Mouse (Mus musculus): Measurements from ENCODE around the gene Clmn. TPM values are rescaled to one million over a fixed set of nuclear protein-coding genes. Genes with fewer than 3 reads are reported as not detected.

The Clmn gene
- polyA plus RNA-seq, 1 experiment from 2014 or later: 1.2 TPM

DNA sequence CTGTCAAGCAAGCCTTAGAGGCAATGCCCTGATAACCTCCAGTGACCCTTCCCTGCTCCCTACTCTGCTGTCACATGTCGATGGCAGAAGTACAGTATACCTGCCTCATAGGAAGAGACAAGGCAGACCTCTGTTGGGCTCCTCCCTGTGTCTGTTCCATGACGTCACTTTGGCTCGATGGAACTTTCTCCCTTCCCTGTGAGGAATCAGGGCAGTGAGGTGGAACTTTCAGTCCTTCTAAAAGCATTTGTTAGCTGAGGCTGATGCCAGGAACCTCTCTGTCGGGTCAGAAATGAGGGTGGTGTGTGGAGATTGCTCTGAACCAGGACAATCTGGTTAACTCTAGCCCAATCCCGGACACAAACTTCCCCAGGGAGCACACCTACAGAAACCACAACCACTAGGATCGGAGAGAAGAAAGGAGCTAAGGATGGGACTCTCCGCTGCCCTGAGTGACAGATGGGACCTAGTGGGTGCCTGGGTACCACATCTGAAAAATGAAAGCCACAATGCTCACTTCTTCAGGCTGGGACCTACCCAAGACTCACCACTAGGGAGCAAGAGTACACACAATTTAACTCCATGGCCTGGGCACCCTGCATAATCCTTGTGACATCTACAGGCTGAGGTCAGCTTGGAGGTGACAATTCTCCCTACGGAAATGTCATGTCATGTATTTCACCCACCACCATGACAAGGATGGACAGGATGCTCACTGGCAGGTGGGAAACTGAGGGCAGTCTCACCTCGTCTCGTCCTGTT, 41.9 kb downstream of the Clmn start:
- no peak overlapping the region for H3K27ac ChIP-seq (replicated peaks)
- H3K4me2 ChIP-seq (replicated peaks): no peak overlapping the region
- no peak for ATAC-seq (replicated peaks)
- no peak overlapping the region for H3K4me3 ChIP-seq
- WGBS: 91% methylated on average over 10 of the region's 10 CpGs
- no peaks in the 10 kb centered on the region for H3K36me3 ChIP-seq
- H3K4me1 ChIP-seq: peaks cover 16% of the 10 kb centered on the region
- no peak overlapping the region for H3K9ac ChIP-seq (replicated peaks)
- H3K27me3 ChIP-seq: no peaks in the 10 kb centered on the region
- H3K9me3 ChIP-seq: no peaks in the 10 kb centered on the region

- peaks cover 19% of the 10 kb centered on the region for H3K4me1 ChIP-seq
- H3K27ac ChIP-seq (replicated peaks): no peak overlapping the region
- no peaks in the 10 kb centered on the region for H3K36me3 ChIP-seq
- no peaks in the 10 kb centered on the region for H3K9me3 ChIP-seq
- WGBS: 52% methylated on average over 8 of the region's 8 CpGs
- no peak for ATAC-seq (replicated peaks)
- H3K27me3 ChIP-seq: no peaks in the 10 kb centered on the region
- no peak overlapping the region for H3K4me3 ChIP-seq
- no peak overlapping the region for H3K4me2 ChIP-seq (replicated peaks)
- H3K9ac ChIP-seq (replicated peaks): no peak overlapping the region
Measured at GRCm38 (mm10) chr12:104822151-104822550, 42.7 kb downstream of the Clmn start.

DNA sequence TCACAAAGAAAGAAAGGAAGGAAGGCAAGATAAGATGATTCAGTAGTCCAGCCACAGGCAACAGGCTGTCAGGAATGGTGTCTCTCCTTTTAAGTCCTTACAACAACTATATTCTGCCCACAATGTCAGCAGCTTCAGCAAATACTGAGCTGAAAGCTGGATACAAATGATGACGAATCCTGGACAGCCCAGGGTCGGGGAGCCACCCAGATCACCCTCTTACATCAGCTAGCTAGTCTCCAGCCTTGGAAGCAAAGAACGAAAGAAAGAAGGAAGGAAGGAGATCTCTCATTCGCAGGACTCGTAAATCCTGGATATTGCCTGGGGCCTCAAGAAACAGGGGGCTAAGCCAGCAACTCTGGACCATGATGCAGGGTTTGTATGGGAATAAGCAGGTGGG, 44.8 kb downstream of the Clmn start:
- no peak overlapping the region for H3K9ac ChIP-seq (replicated peaks)
- no peak overlapping the region for H3K4me2 ChIP-seq (replicated peaks)
- H3K27me3 ChIP-seq: no peaks in the 10 kb centered on the region
- H3K36me3 ChIP-seq: no peaks in the 10 kb centered on the region
- no peak for ATAC-seq (replicated peaks)
- no peak overlapping the region for H3K4me3 ChIP-seq
- H3K9me3 ChIP-seq: no peaks in the 10 kb centered on the region
- H3K4me1 ChIP-seq: peaks cover 20% of the 10 kb centered on the region
- no peak overlapping the region for H3K27ac ChIP-seq (replicated peaks)
- 86% methylated on average over 5 of the region's 5 CpGs for WGBS

DNA sequence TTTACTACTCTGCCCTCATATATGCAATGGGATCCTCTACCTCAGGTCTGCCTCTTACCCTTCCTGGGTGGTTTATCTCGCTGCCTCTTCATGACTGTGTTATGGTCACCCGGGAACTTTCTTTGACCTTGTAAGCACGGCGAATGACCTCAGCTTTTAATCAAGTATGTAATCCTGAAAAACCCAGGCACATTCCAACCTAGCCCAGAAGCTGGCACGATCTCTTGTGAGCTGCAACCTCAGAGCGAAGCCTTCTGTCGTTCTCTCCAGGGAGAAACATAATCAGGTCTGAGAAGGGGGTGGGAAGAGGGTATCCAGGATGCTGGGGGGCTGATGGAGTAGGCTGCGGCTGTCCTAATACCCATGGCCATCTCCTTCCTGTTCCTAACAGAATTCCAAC, 45.8 kb downstream of the Clmn start:
- Histone ChIP-seq H3K9ac (replicated peaks) (no peak overlapping the region), H3K4me2 (replicated peaks) (no peak overlapping the region), H3K9me3 (no peaks in the 10 kb centered on the region), H3K27me3 (no peaks in the 10 kb centered on the region), H3K4me1 (peaks cover 12% of the 10 kb centered on the region), H3K36me3 (no peaks in the 10 kb centered on the region), H3K27ac (replicated peaks) (no peak overlapping the region), H3K4me3 (no peak overlapping the region)
- ATAC-seq (replicated peaks): no peak
- WGBS: 67% methylated on average over 8 of the region's 8 CpGs

DNA sequence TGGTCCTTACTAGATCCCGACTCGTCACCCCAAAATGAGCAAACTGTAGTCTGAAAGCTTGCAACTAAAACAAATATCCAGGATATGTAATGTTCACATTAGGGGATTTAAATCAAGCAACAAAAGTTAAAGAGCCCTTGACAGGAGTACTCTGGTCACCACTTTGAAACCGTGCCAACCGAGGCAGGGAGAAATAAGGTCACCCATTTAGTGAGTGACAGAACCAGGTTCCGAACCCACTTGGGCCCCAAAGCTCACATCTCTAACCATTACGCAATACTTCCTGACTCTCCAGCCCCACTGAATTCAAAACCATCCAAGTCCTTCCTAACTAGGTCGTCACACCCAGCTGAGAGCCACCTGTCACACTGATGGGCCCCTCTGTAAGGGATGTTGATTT, 46.8 kb downstream of the Clmn start:
- peaks cover 12% of the 10 kb centered on the region for H3K4me1 ChIP-seq

GRCm38 (mm10) chr12:104817172-104817866, 47.6 kb downstream of the Clmn start:
- no peaks in the 10 kb centered on the region for H3K36me3 ChIP-seq
- no peak overlapping the region for H3K27ac ChIP-seq (replicated peaks)
- H3K4me2 ChIP-seq (replicated peaks): no peak overlapping the region
- no peak for ATAC-seq (replicated peaks)
- H3K4me3 ChIP-seq: no peak overlapping the region
- WGBS: 14% methylated on average over 12 of the region's 12 CpGs
- H3K27me3 ChIP-seq: no peaks in the 10 kb centered on the region
- no peak overlapping the region for H3K9ac ChIP-seq (replicated peaks)
- no peaks in the 10 kb centered on the region for H3K9me3 ChIP-seq
- peaks cover 12% of the 10 kb centered on the region for H3K4me1 ChIP-seq

More for the DNA sequence above, 46.8 kb downstream of the Clmn start:
- ATAC-seq (replicated peaks): no peak
- no peaks in the 10 kb centered on the region for H3K9me3 ChIP-seq
- no peak overlapping the region for H3K4me2 ChIP-seq (replicated peaks)
- H3K36me3 ChIP-seq: no peaks in the 10 kb centered on the region
- H3K27ac ChIP-seq (replicated peaks): no peak overlapping the region
- H3K9ac ChIP-seq (replicated peaks): no peak overlapping the region
- H3K27me3 ChIP-seq: no peaks in the 10 kb centered on the region
- WGBS: 69% methylated on average over 7 of the region's 7 CpGs
- H3K4me3 ChIP-seq: no peak overlapping the region

DNA sequence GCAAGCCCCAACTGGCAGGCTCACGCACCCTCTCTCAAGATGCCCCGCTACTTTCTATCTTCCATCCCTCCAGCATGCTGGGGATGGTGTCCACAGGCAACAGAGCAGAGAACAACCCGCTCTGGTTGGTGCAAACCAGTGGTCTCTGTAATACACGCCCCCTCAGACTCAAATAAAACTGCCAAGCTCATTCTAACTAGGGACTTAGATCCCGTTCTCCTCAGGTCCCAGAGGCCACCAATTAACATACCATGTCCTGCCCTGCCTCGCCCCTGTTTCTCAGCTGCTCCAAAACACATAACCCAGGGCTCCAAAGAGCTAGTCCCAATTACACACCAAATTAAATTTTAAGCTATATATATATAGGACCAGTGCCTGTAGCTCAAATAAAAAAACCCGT, 50.6 kb downstream of the Clmn start:
- Histone ChIP-seq H3K27ac (replicated peaks) (no peak overlapping the region), H3K27me3 (no peaks in the 10 kb centered on the region), H3K9me3 (no peaks in the 10 kb centered on the region), H3K36me3 (no peaks in the 10 kb centered on the region), H3K4me2 (replicated peaks) (no peak overlapping the region), H3K4me3 (no peak overlapping the region), H3K4me1 (peaks cover 12% of the 10 kb centered on the region), H3K9ac (replicated peaks) (no peak overlapping the region)
- no peak for ATAC-seq (replicated peaks)
- WGBS: 84% methylated on average over 7 of the region's 7 CpGs

- no peaks in the 10 kb centered on the region for H3K36me3 ChIP-seq
- 84% methylated on average over 13 of the region's 13 CpGs for WGBS
- peaks cover 12% of the 10 kb centered on the region for H3K4me1 ChIP-seq
- H3K27ac ChIP-seq (replicated peaks): no peak overlapping the region
- no peak for ATAC-seq (replicated peaks)
- no peaks in the 10 kb centered on the region for H3K27me3 ChIP-seq
- H3K4me2 ChIP-seq (replicated peaks): no peak overlapping the region
- no peak overlapping the region for H3K9ac ChIP-seq (replicated peaks)
- no peaks in the 10 kb centered on the region for H3K9me3 ChIP-seq
- H3K4me3 ChIP-seq: no peak overlapping the region
Measured at GRCm38 (mm10) chr12:104813762-104814161, 51.1 kb downstream of the Clmn start.

GRCm38 (mm10) chr12:104812711-104813110, 52.2 kb downstream of the Clmn start:
- H3K9ac ChIP-seq (replicated peaks): no peak overlapping the region
- 72% methylated on average over 4 of the region's 4 CpGs for WGBS
- no peak for ATAC-seq (replicated peaks)

GRCm38 (mm10) chr12:104810923-104811443, 53.9 kb downstream of the Clmn start:
- Histone ChIP-seq H3K4me3 (no peak overlapping the region), H3K36me3 (no peaks in the 10 kb centered on the region), H3K4me1 (no peaks in the 10 kb centered on the region), H3K9ac (replicated peaks) (no peak overlapping the region), H3K9me3 (no peaks in the 10 kb centered on the region), H3K27me3 (no peaks in the 10 kb centered on the region), H3K27ac (replicated peaks) (no peak overlapping the region), H3K4me2 (replicated peaks) (no peak overlapping the region)
- WGBS: 78% methylated on average over 7 of the region's 7 CpGs
- ATAC-seq (replicated peaks): no peak

More at GRCm38 (mm10) chr12:104812711-104813110, 52.2 kb downstream of the Clmn start:
- Histone ChIP-seq H3K4me3 (no peak overlapping the region), H3K27ac (replicated peaks) (no peak overlapping the region), H3K36me3 (no peaks in the 10 kb centered on the region), H3K4me2 (replicated peaks) (no peak overlapping the region), H3K27me3 (no peaks in the 10 kb centered on the region), H3K9me3 (no peaks in the 10 kb centered on the region), H3K4me1 (peaks cover 10% of the 10 kb centered on the region)

- no peak overlapping the region for H3K4me3 ChIP-seq
- no peak for ATAC-seq (replicated peaks)
- H3K27me3 ChIP-seq: no peaks in the 10 kb centered on the region
- no peak overlapping the region for H3K27ac ChIP-seq (replicated peaks)
- 90% methylated on average over 17 of the region's 17 CpGs for WGBS
- H3K4me2 ChIP-seq (replicated peaks): no peak overlapping the region
- no peak overlapping the region for H3K9ac ChIP-seq (replicated peaks)
- no peaks in the 10 kb centered on the region for H3K4me1 ChIP-seq
- H3K9me3 ChIP-seq: no peaks in the 10 kb centered on the region
- no peaks in the 10 kb centered on the region for H3K36me3 ChIP-seq
Measured at GRCm38 (mm10) chr12:104808421-104809067, 56.3 kb downstream of the Clmn start.
